Mouse (Mus musculus) hematopoietic multipotent progenitor cell, adult 10-12 weeks (in vitro differentiated cells): ENCODE measurements around the gene Bmp2. TPM values are rescaled to one million over a fixed set of nuclear protein-coding genes. Genes with fewer than 3 reads are reported as not detected.

Experiments used
- polyA plus RNA-seq: library from polyadenylated mRNA; stranded (reverse); fragments of >175 nt; gene quantifications from 2 replicates; pipeline ENCODE4 v1.2.3, GENCODE M21; 2012; ENCODE audit warnings: low replicate concordance

Gene Bmp2
- polyA plus RNA-seq: 2.6 TPM in 2 replicates

DNA sequence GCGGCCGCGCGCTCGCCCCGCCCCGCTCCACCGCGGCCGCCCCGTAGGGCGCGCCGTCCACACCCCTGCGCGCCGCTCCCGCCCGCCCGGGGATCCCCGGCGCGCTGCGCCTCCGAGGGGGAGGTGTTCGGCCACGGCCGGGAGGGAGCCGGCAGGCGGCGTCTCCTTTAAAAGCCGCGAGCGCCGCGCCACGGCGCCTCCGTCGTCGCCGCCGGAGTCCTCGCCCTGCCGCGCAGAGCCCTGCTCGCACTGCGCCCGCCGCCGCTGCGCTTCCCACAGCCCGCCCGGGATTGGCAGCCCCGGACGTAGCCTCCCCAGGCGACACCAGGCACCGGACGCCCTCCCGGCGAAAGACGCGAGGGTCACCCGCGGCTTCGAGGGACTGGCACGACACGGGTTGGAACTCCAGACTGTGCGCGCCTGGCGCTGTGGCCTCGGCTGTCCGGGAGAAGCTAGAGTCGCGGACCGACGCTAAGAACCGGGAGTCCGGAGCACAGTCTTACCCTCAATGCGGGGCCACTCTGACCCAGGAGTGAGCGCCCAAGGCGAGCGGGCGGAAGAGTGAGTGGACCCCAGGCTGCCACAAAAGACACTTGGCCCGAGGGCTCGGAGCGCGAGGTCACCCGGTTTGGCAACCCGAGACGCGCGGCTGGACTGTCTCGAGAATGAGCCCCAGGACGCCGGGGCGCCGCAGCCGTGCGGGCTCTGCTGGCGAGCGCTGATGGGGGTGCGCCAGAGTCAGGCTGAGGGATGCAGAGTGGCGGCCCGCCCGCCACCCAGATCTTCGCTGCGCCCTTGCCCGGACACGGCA is at the start of gene Bmp2:
Gene Bmp2 (plus strand): TSS at position 129 of the 811 bp plus-strand sequence.

